Mouse (Mus musculus): Measurements from ENCODE around the gene Tmeff1.
A peak's percentile ranks its signal among the peaks of the same experiment; 100 is the strongest.

Tmeff1 gene

DNA sequence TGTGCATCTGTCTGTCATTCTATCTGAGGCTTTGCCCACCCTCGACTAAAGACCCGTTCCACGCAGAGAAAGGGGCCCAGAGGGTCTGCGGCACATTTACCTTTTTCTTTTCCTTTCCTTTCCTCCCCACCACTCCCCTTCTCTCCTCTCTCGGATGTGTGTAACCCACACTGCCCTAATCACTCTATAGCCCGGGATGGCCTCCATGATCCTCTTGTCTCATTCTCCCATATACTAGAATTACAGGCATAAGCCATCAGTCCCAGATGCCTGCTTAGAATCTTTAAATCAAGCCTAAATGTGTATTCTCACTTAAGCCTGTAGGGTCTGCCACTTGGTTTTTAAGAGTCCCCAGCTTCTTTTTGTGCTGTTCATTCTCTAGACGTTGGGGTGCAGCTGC, 8.6 kb upstream of the Tmeff1 start:
- DNase-seq = no peak

DNA sequence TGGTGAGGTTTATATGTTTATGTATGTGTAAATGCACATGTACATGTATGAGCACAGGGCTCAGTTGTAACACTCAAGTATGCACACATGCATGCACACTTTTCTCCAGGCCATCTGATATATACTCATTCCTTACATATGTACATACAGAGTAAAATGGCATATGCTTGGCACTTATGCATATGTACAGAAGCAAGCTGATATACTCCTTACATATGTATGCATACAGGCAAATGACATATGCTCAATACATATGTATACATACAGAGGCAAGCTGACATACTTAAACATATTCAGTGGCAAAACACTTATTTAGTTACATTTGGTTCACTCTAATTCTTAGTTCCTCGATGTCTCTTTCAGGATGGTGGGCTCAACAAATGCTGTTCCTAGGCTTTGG, 7.1 kb upstream of the Tmeff1 start:
- DNase-seq = no peak

DNA sequence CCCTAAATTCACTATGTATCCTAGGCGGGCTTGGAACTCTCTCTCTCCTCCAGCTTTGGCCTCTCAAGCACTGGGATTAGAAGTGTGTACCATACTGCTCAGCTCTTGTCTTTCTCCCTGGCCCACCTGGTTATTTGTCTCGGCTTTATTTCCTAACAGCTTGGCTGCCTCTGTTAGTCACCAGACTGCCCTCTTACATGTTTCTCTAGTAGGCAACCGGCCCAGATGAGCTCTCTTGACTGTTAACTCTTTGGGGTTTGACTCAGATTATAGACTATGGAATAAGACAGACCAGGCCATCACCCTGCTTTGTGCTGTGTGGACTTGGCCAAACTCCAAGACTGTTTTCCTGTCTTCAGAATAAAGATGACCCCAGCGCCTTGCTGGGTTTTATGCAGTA, 6.6 kb upstream of the Tmeff1 start:
- DNase-seq = no peak

DNA sequence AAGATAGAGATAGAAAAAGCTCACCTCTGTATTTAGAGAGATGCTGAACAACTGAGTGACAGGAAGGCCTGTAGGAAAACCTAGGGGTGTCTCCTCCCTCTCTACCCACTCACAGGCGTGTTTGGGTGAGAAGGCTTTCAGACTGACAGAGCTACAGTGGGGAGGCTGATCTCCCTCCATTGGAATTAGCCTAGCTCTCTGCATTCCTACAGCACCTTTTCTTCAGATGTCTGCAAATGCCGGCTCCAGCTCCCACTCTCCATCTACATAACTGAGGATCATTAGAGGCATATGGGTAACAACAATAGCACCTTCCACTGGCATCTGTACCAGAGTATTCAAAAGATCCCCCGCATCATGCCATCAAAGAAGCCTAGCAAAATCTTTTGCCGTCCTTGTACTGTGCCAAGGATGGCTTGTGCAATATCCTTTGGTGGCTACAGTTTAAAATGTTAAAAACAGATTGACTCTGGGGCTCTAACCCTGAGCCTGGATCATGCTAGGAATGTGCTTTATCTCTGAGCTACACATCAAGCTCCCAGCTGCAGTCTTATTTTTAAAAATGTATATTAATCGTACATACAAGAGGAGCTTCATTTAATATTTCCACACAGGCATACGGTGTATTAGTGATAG, 5.4 kb upstream of the Tmeff1 start:
- no peak for DNase-seq

DNA sequence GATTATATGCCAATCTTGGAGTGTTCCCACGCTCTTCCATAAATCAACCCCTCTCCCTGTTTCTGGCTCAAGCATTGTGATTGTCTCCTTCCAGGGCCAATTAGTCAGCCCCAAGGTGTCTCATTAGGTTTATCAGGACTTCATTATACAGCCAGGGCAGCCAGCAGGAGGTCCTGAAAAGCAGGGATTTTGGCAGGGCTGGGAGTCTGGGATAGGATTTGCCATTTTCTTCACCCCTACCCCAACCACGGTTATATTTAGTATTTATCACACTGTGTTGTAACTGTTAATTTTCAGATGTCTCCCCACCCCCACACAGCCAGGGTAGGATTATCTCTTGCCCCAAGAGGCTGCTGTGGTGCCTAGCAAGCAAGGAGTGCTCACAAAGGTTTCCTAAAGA, 3.8 kb upstream of the Tmeff1 start:
- DNase-seq = no peak

DNA sequence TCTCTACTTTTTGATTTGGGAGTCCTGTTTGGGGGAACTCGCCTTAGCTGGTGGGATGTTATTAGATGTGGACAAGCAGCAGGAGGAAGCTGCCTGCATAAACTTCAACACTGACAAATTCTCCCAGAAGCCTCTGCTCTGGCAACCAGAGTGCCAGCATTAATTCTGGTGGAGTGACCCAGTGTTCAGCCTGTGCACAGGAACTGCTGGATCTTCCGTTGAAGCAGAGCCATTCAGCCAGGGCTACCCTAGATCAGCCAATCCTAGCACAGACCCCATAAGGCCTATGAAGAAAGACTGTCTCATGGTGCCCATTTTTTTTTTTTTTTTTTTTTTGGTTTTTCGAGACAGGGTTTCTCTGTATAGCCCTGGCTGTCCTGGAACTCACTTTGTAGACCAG, 3.0 kb upstream of the Tmeff1 start:
- no peak for DNase-seq

DNA sequence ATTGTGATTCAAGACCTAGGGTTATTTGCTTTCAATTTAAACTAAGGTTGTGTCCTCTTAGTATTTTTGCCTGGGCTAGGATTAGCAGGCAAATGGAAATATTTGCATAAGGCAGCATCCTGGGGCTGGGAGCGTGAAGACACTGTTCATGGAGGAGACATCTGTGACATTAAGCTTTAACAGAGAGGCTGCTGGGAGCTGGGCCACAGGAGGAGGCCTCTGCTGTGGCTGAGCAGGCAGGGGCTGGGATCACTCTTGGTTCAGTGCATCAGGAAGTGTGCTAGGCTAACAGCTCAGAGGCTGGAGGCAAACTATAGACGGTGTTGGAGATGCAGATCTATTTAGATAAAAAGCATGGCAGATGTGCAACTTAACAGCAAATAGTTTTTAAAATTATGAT, 2.0 kb upstream of the Tmeff1 start:
- DNase-seq = no peak

DNA sequence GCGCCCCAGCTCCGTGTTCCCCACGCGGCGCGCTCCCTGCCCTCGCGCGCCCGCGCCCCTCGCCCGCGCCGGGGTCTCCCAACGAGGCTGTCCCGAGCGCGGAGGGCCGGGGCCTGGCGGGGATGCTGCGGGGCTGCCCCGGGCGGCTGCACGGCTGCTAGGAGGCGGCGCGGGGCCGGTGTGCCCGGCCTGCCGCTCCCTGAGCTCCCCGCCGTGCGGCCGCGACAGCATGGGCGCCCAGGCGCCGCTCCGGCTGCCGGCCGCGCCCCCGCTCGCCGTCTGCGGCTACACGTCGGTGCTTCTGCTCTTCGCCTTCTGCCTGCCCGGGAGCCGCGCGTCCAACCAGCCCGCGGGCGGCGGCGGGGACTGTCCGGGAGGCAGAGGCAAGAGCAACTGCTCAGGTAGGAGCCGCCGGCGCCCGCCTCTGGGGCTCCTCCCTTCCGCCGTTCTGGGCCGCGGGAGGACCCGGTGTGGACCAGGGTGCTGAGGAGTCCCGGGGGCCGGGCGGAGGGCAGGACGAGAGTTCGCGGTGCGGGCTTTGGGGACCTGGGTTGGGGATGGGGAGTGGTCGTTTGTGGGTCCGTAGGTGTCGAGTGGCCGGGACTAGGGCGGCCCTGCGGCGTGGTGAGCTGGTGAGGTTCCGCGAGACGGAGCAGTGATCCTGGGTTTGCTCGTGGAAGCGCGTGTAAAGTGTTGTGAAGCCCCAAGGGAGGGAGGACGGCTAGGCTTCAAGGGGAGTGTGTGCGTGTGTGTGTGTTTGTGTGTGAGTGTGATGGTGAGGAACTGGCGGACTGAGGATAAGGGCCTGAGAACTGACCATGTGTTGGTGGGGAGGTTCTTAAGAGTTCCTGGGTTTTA, 496 bp downstream of the Tmeff1 start:
- DNase-seq = peak; percentile 18 to 26

DNA sequence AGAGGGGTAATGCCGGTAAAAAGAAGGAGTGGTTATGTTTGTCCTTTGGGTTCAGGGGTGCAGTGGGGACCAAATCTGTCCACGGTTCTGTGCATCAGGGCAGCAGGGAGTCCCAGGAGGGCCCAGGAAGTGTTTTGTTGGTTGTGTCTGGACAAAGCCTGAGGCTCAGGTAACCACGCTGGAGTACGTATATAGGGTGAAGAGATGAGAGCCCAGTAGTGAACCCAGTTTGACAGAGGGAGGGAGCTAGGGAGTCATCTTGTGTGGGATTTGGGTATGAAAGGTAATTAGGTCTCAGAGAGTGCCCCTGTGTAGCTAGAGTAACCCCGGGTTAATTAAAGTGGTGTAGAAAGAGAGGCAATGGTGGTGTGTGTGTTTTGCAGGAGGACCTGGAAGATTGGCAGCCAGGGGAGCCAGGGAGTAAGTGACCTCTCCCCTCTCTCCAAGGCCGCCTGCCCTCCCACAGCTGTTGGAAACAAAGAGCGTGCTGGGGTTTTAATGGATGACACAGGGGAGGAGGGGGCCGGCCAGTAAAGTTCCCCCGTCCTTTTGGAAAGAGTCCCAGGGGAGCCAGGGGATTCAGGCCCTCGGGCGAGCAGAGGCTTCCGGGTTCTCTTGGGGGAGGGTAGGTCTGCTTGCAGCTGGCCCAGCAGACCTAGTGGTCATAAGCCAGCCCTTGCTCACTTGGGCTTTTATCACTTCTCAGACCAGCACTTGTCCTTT, 1.3 kb downstream of the Tmeff1 start:
- DNase-seq = no peak

DNA sequence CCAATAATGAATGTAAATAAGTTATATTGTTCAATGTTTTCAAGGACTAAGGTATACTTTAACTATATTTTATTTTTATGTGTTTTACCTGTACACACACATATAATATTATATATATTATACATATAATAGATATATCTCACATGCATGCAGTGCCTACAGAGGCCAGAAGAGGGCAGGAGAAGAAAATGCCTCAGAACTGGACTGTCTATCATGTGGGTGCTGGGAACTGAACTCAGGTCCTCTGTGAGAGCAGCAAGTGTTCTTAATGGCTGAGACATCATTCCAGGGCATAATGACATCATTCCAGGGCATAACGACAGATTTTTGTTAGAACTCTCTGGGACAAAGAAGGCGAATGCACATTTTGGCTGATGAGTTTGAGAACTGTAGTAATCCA, 2.6 kb downstream of the Tmeff1 start:
- no peak for DNase-seq

DNA sequence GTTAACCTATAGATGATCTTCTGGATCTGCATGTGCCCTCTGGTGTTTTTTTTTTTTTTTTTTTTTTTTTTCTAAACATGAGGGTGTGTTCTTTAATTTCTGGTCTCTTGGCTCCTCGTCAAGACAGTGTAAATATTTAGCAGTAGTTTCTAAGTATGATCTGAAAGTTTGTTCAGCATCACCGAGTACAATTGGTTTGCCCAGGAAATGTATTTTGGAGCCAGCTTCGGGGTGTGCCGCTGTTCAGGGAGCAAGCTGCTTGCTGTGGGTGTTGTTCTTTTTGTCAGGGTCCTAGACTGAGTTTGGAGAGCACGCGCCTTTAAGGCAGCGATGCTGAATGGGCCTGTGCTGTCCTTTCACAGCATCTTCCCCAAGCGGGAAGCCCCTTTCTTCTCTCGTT, 3.6 kb downstream of the Tmeff1 start:
- DNase-seq = no peak

DNA sequence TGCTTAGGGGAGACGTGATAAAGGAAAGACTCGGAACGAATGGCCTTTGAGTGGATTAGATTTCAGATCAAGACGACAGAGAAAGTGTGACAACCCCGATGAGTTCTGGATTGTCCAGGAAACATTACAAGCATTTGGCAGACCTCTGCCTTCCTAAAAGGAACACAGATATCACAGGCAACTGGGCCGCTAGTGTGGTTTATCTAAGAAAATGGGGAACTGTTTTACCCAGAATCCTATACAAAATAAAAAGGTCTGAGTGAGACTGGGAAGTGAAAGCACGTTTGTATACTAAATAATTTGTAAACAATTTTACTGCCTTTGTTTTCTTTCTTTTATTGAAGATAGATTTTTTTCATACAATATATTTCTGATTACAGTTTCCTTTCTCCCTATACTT, 5.9 kb downstream of the Tmeff1 start:
- DNase-seq = no peak

DNA sequence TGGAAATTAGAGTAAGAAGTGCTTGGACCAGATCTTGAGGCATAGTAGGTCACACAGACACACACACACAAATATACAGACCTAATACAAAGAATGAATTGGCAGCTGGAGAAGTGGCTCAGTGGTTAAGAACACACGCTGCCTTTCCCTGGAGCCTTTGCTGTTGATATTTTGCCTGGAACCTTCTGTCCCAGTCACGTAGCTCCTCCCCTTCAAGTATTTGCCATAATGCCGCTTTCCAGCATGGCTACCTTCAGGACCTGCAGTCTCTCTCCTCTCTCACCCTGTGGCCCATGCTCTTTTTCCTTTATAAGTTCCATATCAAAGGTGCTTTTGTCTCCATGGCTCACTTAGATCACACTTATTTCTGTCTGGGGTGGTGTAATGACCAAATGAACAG, 6.4 kb downstream of the Tmeff1 start:
- no peak for DNase-seq

DNA sequence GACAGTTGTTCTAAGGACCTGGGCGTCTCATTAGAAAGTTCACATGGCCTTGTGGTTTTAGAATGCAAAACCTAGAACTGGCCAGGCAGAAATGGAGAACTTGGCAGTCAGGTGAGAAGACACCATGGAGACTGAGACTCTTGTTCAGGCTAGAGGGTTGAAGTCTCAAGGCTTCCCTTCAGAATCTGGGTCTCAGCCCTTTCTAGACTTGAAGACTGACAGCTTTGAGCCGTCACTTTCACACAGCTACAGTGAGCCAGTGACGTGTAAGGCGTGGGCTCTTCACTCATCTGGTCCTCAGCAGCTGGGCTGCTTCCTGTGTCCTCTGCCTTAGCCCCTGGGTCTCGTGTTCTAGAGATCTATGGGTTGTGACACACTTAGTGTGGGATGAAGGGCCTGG, 7.4 kb downstream of the Tmeff1 start:
- DNase-seq = no peak

DNA sequence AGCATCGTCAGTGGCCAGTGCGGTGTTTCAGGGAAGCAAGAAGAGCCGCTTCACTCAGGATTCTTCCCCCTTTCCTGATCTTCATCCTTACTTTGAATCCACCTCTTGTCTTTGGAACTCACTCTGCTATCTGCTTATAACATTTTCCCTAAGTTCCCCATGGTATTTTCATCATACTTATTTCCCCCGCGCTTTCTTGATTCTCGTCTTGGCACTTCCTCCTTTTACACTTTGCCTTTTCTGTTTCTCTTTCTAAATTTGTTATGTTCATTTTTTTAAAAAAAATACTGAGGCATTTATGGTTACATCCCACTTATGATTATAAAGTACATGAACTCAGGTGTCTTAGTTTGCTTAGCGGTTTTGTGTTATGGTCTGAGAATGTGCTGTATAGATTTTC, 7.9 kb downstream of the Tmeff1 start:
- DNase-seq = no peak

DNA sequence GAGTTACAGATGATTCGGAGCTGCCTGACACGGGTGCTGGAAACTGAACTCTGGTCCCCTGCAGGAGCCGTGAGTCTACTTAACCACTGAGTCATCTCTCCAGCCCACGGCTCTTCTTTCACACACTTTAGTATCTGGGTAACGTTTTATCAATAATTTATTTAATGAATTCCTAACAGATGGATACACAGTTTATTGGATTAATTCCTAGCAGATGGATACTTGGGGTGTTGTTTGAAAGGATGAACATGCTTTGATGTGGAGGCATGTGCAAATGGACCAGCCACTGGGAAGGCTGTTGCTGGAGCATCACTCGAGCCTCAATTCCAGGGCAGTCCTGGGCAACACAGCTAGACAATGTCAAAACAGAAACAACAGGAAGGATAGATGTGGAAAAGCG, 11.1 kb downstream of the Tmeff1 start:
- DNase-seq = no peak

DNA sequence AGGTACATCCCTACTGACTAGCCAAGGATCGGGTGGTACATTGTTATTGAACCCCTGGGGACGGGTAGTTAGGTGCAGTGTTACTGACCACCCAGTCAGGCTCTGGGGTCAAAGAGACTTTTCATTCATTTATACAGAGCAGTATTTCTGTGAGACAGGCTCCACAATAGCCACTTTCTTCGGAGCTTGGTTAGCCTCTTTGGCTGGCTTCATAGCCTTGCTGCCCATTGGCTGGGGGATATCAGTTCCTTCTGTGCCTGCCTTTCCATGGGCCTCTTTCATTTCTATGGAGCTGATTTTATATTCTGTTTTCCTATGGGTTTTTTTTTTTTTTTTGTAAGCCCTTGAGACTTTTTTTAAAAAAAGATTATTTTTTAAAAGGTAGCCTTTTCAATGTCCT, 20.7 kb downstream of the Tmeff1 start:
- DNase-seq = no peak

DNA sequence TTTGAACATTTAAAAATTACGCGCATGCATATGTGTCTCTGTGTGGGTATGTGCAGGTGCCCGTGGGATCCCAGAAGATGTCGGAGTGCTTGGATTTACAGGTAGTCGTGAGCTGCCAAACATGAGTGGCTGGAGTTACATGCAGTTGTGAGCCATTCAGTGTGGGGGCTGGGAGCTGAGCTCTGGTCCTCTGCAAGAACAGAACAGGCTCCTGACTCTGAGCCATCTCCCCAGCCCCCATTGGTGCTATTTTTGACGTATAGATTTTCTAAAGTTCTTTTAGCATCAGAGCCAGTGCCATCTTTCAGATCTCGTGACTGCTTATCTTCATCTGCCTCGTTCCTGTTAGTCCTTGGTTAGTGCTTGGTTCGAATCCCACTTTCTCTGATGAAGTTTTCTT, 24.5 kb downstream of the Tmeff1 start:
- DNase-seq = no peak

DNA sequence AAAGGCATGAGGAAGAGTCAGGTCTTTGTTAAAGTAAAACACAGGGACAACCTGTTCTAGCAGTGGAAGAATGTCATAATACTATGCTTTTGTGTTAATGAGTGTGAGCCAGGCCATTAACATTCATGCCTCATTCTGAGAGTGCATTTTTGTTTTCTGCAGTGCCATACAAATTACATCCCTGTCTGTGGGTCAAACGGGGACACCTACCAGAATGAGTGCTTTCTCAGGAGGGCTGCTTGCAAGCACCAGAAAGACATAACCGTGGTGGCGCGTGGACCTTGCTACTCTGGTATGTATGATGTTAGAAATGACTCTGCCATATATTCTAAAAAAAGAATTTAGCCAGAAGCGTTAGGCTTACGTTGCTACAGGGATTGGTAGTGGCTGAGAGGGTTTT, 25.3 kb downstream of the Tmeff1 start:
- no peak for DNase-seq

DNA sequence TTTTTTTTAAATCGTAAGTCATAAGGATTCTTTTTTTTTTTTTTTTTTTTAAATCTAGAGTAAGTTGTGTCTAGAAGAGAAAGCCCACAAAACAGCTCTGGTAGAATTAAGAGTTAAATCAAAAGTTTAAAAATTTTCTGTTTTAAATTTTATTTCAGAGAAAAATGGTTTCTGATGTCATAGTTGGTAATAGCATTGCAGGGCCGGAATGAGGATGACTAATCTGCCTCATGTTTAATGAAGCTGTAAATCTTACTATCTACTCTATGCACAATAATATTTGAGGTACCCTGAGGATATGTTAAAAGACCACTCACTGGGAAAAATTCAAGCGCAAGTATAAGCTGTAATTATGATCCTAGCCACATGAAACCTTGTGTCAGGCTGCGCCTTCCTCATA, 30.5 kb downstream of the Tmeff1 start:
- no peak for DNase-seq

DNA sequence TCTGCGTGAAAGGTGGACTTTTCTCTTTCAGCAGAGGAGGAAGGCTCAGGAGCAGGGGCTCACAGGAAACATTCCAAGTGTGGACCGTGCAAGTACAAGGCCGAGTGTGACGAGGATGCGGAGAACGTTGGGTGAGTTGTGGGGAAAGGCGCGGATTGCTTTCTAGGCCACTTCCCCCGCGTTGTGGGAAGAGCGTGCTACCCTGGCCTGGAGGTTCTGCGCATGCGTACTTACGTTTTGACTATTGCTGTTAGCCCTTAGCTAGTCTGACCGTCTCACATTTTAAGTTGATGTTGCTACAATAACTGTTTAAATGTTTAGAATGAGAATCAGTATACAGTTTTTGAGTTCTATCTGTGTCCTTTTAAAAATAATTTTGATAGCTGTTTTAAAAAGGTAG, 32.2 kb downstream of the Tmeff1 start:
- DNase-seq = no peak

DNA sequence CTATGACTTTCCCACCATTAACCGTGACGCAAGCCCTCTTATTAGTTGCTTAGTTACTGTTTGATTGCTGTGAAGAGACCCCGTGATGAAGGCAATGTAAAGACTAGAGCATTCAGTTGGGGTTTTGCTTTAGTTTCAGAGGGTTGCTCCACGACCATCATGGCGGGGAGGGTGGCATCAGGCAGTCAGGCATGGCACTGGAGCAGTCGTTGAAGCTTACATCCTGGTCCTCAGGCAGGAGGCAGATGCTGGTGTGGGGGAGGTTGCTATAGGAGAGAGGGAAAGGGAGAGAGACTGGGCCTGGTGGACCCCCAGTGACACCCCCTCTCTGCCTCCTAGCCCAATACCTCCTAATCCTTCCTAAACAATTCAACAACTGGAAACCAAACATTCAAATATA, 35.1 kb downstream of the Tmeff1 start:
- DNase-seq = no peak

DNA sequence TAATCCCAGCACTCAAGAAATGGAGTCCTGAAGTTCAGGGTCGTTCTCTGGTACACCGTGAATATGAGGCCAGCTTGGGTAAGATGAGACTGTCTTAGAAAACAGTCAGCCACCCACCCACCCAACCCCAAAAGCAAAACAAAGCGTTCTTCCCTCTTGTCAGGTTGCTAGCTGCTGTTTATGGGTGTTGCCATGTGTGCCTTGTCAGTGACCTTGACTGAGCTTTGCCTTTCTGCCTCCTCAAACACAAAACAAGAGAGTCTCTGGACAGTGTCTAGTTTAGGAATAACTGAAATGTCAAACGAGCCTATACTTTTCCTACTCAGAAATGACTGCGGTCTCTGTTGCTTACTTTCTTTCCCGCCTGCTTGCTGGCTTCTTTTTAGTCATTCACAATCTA, 37.3 kb downstream of the Tmeff1 start:
- no peak for DNase-seq

DNA sequence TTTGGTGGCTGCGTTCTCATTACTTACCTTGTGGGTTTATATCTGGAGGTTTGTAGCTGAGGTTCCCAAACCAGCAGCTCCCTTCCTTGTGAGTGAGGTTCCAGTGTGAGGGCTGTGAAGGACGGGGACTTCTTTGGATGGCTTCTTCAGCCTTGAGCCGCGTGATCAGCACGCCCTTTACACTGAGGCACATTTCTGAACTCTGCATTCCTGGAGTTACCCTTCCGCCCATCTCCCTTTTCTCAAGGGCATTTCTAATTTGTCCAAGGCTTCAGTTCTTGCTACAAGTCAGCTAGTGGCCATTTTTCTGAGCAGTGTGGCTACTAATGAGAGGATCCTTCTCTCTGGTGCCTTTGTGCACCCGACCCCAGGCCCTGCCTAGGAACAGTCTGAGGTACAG, 38.0 kb downstream of the Tmeff1 start:
- no peak for DNase-seq
